Mouse (Mus musculus): Measurements from ENCODE around the gene Rnf144a.
"Not testable (repeated sequence)": the region's sequence is repeated elsewhere in the genome, so short reads cannot be mapped to it uniquely, and the experiment has no call there.

The Rnf144a gene

GRCm38 (mm10) chr12:26415104-26415771 is at the start of gene Rnf144a:
Gene Rnf144a, minus strand, starts transcription at chr12:26415254.
- DNase-seq (ENCODE audit: low spot score), result peak; percentile 99

- DNase-seq (ENCODE audit: low spot score), result no peak
These were observed 45.0 kb upstream of the Rnf144a start for GRCm38 (mm10) chr12:26460091-26460490.

GRCm38 (mm10) chr12:26456028-26456698 is 41.1 kb upstream of the Rnf144a start, which contains the start of gene Rsad2:
Gene Rsad2, minus strand, starts transcription at chr12:26456452.
- peak; percentile 54 for DNase-seq (ENCODE audit: low spot score)

- DNase-seq (ENCODE audit: low spot score), result no peak
These were observed 39.6 kb upstream of the Rnf144a start for GRCm38 (mm10) chr12:26454682-26455081.

- DNase-seq (ENCODE audit: low spot score), result no peak
These were observed 37.9 kb upstream of the Rnf144a start for GRCm38 (mm10) chr12:26452951-26453350.

- no peak for DNase-seq (ENCODE audit: low spot score)
These were observed 36.1 kb upstream of the Rnf144a start for GRCm38 (mm10) chr12:26451150-26451549.

GRCm38 (mm10) chr12:26449483-26449882 is 34.4 kb upstream of the Rnf144a start:
- DNase-seq (ENCODE audit: low spot score), result no peak

GRCm38 (mm10) chr12:26446377-26447045 is 31.5 kb upstream of the Rnf144a start:
- no peak for DNase-seq (ENCODE audit: low spot score)

- no peak for DNase-seq (ENCODE audit: low spot score)
These were observed 29.5 kb upstream of the Rnf144a start for GRCm38 (mm10) chr12:26444511-26444910.

GRCm38 (mm10) chr12:26444054-26444453 is 29.0 kb upstream of the Rnf144a start:
- DNase-seq (ENCODE audit: low spot score), result peak; percentile 90

GRCm38 (mm10) chr12:26439366-26439765 is 24.3 kb upstream of the Rnf144a start:
- DNase-seq (ENCODE audit: low spot score), result no peak

- DNase-seq (ENCODE audit: low spot score), result no peak
These were observed 22.9 kb upstream of the Rnf144a start for GRCm38 (mm10) chr12:26437950-26438349.

- DNase-seq (ENCODE audit: low spot score), result no peak
These were observed 21.3 kb upstream of the Rnf144a start for GRCm38 (mm10) chr12:26436334-26436733.

GRCm38 (mm10) chr12:26428771-26429170 is 13.7 kb upstream of the Rnf144a start:
- DNase-seq (ENCODE audit: low spot score), result not testable (repeated sequence)

GRCm38 (mm10) chr12:26424841-26425240 is 9.8 kb upstream of the Rnf144a start:
- no peak for DNase-seq (ENCODE audit: low spot score)

GRCm38 (mm10) chr12:26418322-26418721 is 3.3 kb upstream of the Rnf144a start:
- no peak for DNase-seq (ENCODE audit: low spot score)

- peak; percentile 54 for DNase-seq (ENCODE audit: low spot score)
These were observed 1.7 kb upstream of the Rnf144a start for GRCm38 (mm10) chr12:26416636-26417295.

GRCm38 (mm10) chr12:26414451-26415103 is 477 bp downstream of the Rnf144a start:
- peak; percentile 72 for DNase-seq (ENCODE audit: low spot score)

GRCm38 (mm10) chr12:26413961-26414411 is 1.1 kb downstream of the Rnf144a start:
- peak; percentile 54 for DNase-seq (ENCODE audit: low spot score)

- no peak for DNase-seq (ENCODE audit: low spot score)
These were observed 2.3 kb downstream of the Rnf144a start for GRCm38 (mm10) chr12:26412802-26413201.

- DNase-seq (ENCODE audit: low spot score), result no peak
These were observed 3.1 kb downstream of the Rnf144a start for GRCm38 (mm10) chr12:26411841-26412450.

All from testis, postnatal 10 days (tissue).